Mouse (Mus musculus) ZHBTc4 (cell line): ENCODE data around the gene Gnptg.

ENCODE experiments used
- DNase-seq: peaks from one replicate; pipeline ENCODE4 v3.0.0-alpha.2; 2011; ENCODE audit warnings: low read depth, low spot score

Gnptg gene

GRCm38 (mm10) chr17:25188150-25189031 lies 51.5 kb downstream of the Gnptg start, which contains the start of gene Unkl:
TSS of gene Unkl (plus strand) at chr17:25188397.
- DNase-seq = peak; percentile 74

GRCm38 (mm10) chr17:25187784-25188149 lies 52.2 kb downstream of the Gnptg start:
- DNase-seq = no peak

GRCm38 (mm10) chr17:25184961-25185360 lies 55.0 kb downstream of the Gnptg start:
- no peak for DNase-seq

DNA sequence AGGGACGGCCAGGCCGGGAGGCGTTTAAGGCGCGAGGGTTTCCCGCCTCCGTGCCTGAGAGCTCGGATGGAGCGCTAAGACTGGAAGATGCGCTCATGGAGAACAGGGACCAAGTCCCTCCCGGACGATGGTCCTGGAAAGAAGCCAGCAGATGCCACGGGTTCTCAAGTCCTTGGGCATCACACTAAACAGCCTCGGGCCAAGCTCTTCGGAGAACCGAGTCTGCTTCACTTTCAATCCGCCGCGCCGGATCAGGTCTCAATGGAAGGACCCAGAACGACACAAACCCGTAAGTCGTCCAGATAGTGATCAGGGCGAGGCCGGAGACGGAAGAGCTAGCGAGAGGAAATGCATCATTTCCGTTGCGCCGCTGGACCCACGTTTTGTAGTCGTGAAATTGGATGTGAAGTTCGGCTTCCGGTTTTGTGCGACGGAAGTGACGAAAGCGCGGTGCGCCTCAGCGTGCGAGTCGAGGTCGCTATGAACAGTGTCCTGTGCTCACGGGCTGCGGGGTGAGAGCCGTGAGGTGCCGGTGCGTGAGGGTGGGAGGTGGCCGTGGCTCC lies 55.7 kb downstream of the Gnptg start, which contains the start of gene BC003965:
Gene BC003965 (plus strand): TSS at position 426 of the 563 bp plus-strand sequence.
- peak; percentile 99 for DNase-seq
